Mouse (Mus musculus) neural tube, embryonic 15.5 days (tissue): Measurements from ENCODE around the gene Olfr1408. TPM values are rescaled to one million over a fixed set of nuclear protein-coding genes. Genes with fewer than 3 reads are reported as not detected.

Experiments
- ATAC-seq: fragments of 200-750 bp; cut with Nextera tagmentation; 2 replicates; pipeline ENCODE4 v1.8.0; 2017; ENCODE audit warnings: mild to moderate bottlenecking, moderate TSS enrichment, moderate library complexity; ENCODE audit not compliant: low FRiP score
- H3K27ac ChIP-seq: fragments of 300-500 bp; sonication (generic); replicated peaks from 2 replicates; pipeline ENCODE4 v1.5.1; 2015; ENCODE audit warnings: mild to moderate bottlenecking, inconsistent platforms
- H3K27me3 ChIP-seq: fragments of 300-500 bp; sonication (generic); replicated peaks from 2 replicates; pipeline ENCODE4 v1.6.1; 2015; ENCODE audit warnings: inconsistent platforms
- H3K36me3 ChIP-seq: fragments of 300-500 bp; sonication (generic); 2 replicates; pipeline ENCODE4 v1.6.1; 2015; ENCODE audit warnings: inconsistent platforms
- H3K4me1 ChIP-seq: fragments of 300-500 bp; sonication (generic); 2 replicates; pipeline ENCODE4 v1.6.1; 2015; ENCODE audit warnings: inconsistent platforms
- H3K4me2 ChIP-seq: fragments of 300-500 bp; sonication (generic); 2 replicates; pipeline ENCODE4 v1.6.1; 2015; ENCODE audit warnings: inconsistent platforms, mild to moderate bottlenecking, moderate library complexity
- H3K4me3 ChIP-seq: fragments of 300-500 bp; sonication (generic); replicated peaks from 2 replicates; pipeline ENCODE4 v1.5.1; 2015; ENCODE audit warnings: mild to moderate bottlenecking, inconsistent platforms
- H3K9ac ChIP-seq: fragments of 300-500 bp; sonication (generic); replicated peaks from 2 replicates; pipeline ENCODE4 v1.6.1; 2015; ENCODE audit warnings: mild to moderate bottlenecking, inconsistent platforms
- H3K9me3 ChIP-seq: fragments of 300-500 bp; sonication (generic); replicated peaks from 2 replicates; pipeline ENCODE4 v1.6.1; 2016; ENCODE audit warnings: inconsistent platforms
- WGBS: fragments of 180-500 bp; shearing (Covaris S2); methylation state at CpG from one replicate; pipeline ENCODE4 v1.1.7; 2015; ENCODE audit warnings: mixed read lengths; 5-methylcytosine and 5-hydroxymethylcytosine counted together
- polyA plus RNA-seq: library from polyadenylated mRNA; unstranded; fragments of >200 nt; fragmentation: Nextera tagmentation; extraction: Ambion mirVana; gene quantifications from 2 replicates; pipeline ENCODE4 v1.2.1, GENCODE M21; 2015

Gene Olfr1408
- not detected in 2 replicates for polyA plus RNA-seq

DNA sequence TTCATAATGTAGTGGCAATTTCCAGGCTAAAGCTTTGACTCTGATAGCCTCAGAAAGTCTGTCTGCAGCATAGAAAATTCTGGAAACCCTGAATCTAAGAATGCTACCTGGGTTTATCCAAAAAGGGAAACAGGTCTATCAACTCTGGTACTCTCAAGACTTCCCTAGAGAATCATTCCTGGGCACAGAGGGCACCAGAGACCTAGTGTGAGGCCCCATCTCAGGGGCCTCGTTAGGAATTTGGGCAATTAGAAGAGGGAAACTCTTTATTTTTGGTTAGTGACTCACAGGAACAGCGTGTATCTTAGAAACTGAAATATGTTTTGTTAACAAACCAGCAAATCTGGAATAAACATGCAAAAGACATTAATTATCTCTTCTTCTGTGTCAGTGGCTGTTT, at the start of gene Olfr1408:
Gene Olfr1408, minus strand, starts transcription at position 101 of the 400 bp plus-strand sequence.
- H3K4me3 ChIP-seq = no peak within 1 kb of the TSS
- H3K4me2 ChIP-seq = no peak within 1 kb of the TSS
- H3K27me3 ChIP-seq = no peaks in the 10 kb centered on the region
- H3K9me3 ChIP-seq = no peaks in the 10 kb centered on the region
- no peak within 1 kb of the TSS for H3K27ac ChIP-seq
- H3K4me1 ChIP-seq = no peaks in the 10 kb centered on the region
- 83% methylated on average over 2 of the region's 2 CpGs for WGBS
- H3K9ac ChIP-seq = no peak within 1 kb of the TSS
- no peaks in the 10 kb centered on the region for H3K36me3 ChIP-seq
- no peak for ATAC-seq

- H3K9ac ChIP-seq = no peak overlapping the region
- no peaks in the 10 kb centered on the region for H3K4me1 ChIP-seq
- no peak overlapping the region for H3K4me3 ChIP-seq
- ATAC-seq = no peak
- H3K36me3 ChIP-seq = no peaks in the 10 kb centered on the region
- no peak overlapping the region for H3K27ac ChIP-seq
- H3K27me3 ChIP-seq = no peaks in the 10 kb centered on the region
- H3K9me3 ChIP-seq = no peaks in the 10 kb centered on the region
- no peak overlapping the region for H3K4me2 ChIP-seq
These were observed 37.1 kb upstream of the Olfr1408 start for GRCm38 (mm10) chr1:173174154-173174842.

Other genes starting within 250 kb of the Olfr1408 start
- gene Apcs, start 242.3 kb downstream of the Olfr1408 start, polyA plus RNA-seq = not detected in 2 replicates
- not detected in 2 replicates for gene Olfr16, start 187.0 kb downstream of the Olfr1408 start, polyA plus RNA-seq
- not detected in 2 replicates for gene Olfr1406, start 53.3 kb upstream of the Olfr1408 start, polyA plus RNA-seq
- gene Olfr218, start 60.4 kb upstream of the Olfr1408 start, polyA plus RNA-seq = not detected in 2 replicates
- not detected in 2 replicates for gene Olfr1404, start 75.0 kb upstream of the Olfr1408 start, polyA plus RNA-seq
- gene Fcer1a, start 89.8 kb upstream of the Olfr1408 start, polyA plus RNA-seq = not detected in 2 replicates
- not detected in 2 replicates for gene Olfr418, start 128.6 kb upstream of the Olfr1408 start, polyA plus RNA-seq
- gene Mptx2, start 140.4 kb upstream of the Olfr1408 start, polyA plus RNA-seq = not detected in 2 replicates
- gene Ackr1, start 196.4 kb upstream of the Olfr1408 start, polyA plus RNA-seq = 17.7 and 18.2 TPM in 2 replicates
- 2.2 and 3.2 TPM in 2 replicates for gene Aim2, start 213.5 kb upstream of the Olfr1408 start, polyA plus RNA-seq
- 61.0 and 91.8 TPM in 2 replicates for gene Cadm3, start 230.3 kb upstream of the Olfr1408 start, polyA plus RNA-seq